Mouse (Mus musculus) macrophage (primary cell): ENCODE results near the gene Atf4. TPM values are rescaled to one million over a fixed set of nuclear protein-coding genes. Genes with fewer than 3 reads are reported as not detected.

Experiments used
- H3K27ac ChIP-seq: fragments of 350-480 bp; formaldehyde crosslinking; 2 replicates; pipeline ENCODE4 v1.9.0; 2021
- H3K36me3 ChIP-seq: fragments of 350-480 bp; formaldehyde crosslinking; 2 replicates; pipeline ENCODE4 v1.9.0; 2021; ENCODE audit errors: inconsistent target
- H3K4me3 ChIP-seq: fragments of 350-480 bp; formaldehyde crosslinking; 2 replicates; pipeline ENCODE4 v1.9.0; 2021; ENCODE audit errors: inconsistent target
- H3K79me2 ChIP-seq: fragments of 350-480 bp; formaldehyde crosslinking; 2 replicates; pipeline ENCODE4 v1.9.0; 2021; ENCODE audit errors: inconsistent target
- WGBS: methylation state at CpG from one replicate; pipeline ENCODE4 v1.1.7; 2026; ENCODE audit warnings: inconsistent platforms; ENCODE audit not compliant: missing documents; 5-methylcytosine and 5-hydroxymethylcytosine counted together
- polyA plus RNA-seq: library from polyadenylated mRNA; stranded (reverse); fragments of 250-400 nt; gene quantifications from 3 replicates; pipeline ENCODE4 v1.2.4, GENCODE M21; 2018; ENCODE audit warnings: inconsistent platforms

Gene Atf4
- polyA plus RNA-seq, 1 experiment from 2014 or later: 95.4 TPM

GRCm38 (mm10) chr15:80257602-80258239 is 2.7 kb downstream of the Atf4 start:
- H3K36me3 ChIP-seq: peaks cover 17% of the 10 kb centered on the region; the same call in 1 of the 2 replicates
- H3K4me3 ChIP-seq: no peak overlapping the region
- 67% methylated on average over 4 of the region's 4 CpGs for WGBS
- H3K79me2 ChIP-seq: peaks cover 28% of the 10 kb centered on the region
- no peak overlapping the region for H3K27ac ChIP-seq

- Histone ChIP-seq H3K4me3 (no peak overlapping the region), H3K27ac (no peak overlapping the region), H3K79me2 (peaks cover 35% of the 10 kb centered on the region), H3K36me3 (peaks cover 17% of the 10 kb centered on the region; the same call in 1 of the 2 replicates)
- 74% methylated on average over 11 of the region's 11 CpGs for whole genome bisulfite sequencing
Measured at GRCm38 (mm10) chr15:80258240-80259170, 3.5 kb downstream of the Atf4 start.

- Histone ChIP-seq H3K79me2 (peaks cover 39% of the 10 kb centered on the region), H3K4me3 (no peak overlapping the region), H3K27ac (no peak overlapping the region), H3K36me3 (peaks cover 17% of the 10 kb centered on the region; the same call in 1 of the 2 replicates)
- WGBS: 86% methylated on average over 8 of the region's 8 CpGs
Measured at GRCm38 (mm10) chr15:80259406-80260045, 4.5 kb downstream of the Atf4 start.

- H3K36me3 ChIP-seq: peaks cover 17% of the 10 kb centered on the region; the same call in 1 of the 2 replicates
Measured at GRCm38 (mm10) chr15:80260677-80261076, 5.7 kb downstream of the Atf4 start.

GRCm38 (mm10) chr15:80261100-80261499 is 6.1 kb downstream of the Atf4 start:
- Histone ChIP-seq H3K79me2 (peaks cover 36% of the 10 kb centered on the region), H3K36me3 (peaks cover 17% of the 10 kb centered on the region; the same call in 1 of the 2 replicates), H3K27ac (no peak overlapping the region), H3K4me3 (no peak overlapping the region)
- 90% methylated on average over 6 of the region's 7 CpGs for WGBS

More at GRCm38 (mm10) chr15:80260677-80261076, 5.7 kb downstream of the Atf4 start:
- Histone ChIP-seq H3K27ac (no peak overlapping the region), H3K4me3 (no peak overlapping the region), H3K79me2 (peaks cover 39% of the 10 kb centered on the region)
- WGBS: 19% methylated on average over 3 of the region's 3 CpGs

GRCm38 (mm10) chr15:80263610-80264575 is 8.9 kb downstream of the Atf4 start, which contains the start of gene Rps19bp1:
Gene Rps19bp1 (minus strand): TSS chr15:80264315.
- peak within 1 kb of the TSS; percentile 84 for H3K4me3 ChIP-seq
- no peaks in the 10 kb centered on the region for H3K36me3 ChIP-seq
- H3K79me2 ChIP-seq: peaks cover 24% of the 10 kb centered on the region
- H3K27ac ChIP-seq: peak within 1 kb of the TSS; percentile 46
- 1% methylated on average over 66 of the region's 66 CpGs for WGBS

GRCm38 (mm10) chr15:80266281-80266680 is 11.3 kb downstream of the Atf4 start:
- no peak overlapping the region for H3K4me3 ChIP-seq
- 6% methylated on average over 2 of the region's 2 CpGs for WGBS
- no peak overlapping the region for H3K27ac ChIP-seq
- H3K36me3 ChIP-seq: no peaks in the 10 kb centered on the region
- peaks cover 24% of the 10 kb centered on the region for H3K79me2 ChIP-seq

- Histone ChIP-seq H3K79me2 (no peaks in the 10 kb centered on the region), H3K4me3 (no peak overlapping the region), H3K36me3 (no peaks in the 10 kb centered on the region), H3K27ac (no peak overlapping the region)
- 85% methylated on average over 3 of the region's 3 CpGs for WGBS
Measured at GRCm38 (mm10) chr15:80271858-80272396, 16.9 kb downstream of the Atf4 start.

GRCm38 (mm10) chr15:80277107-80277506 is 22.1 kb downstream of the Atf4 start:
- Histone ChIP-seq H3K27ac (no peak overlapping the region), H3K36me3 (no peaks in the 10 kb centered on the region), H3K79me2 (no peaks in the 10 kb centered on the region), H3K4me3 (no peak overlapping the region)
- WGBS: 47% methylated on average over 9 of the region's 9 CpGs

- Histone ChIP-seq H3K36me3 (no peaks in the 10 kb centered on the region), H3K4me3 (no peak overlapping the region), H3K79me2 (no peaks in the 10 kb centered on the region), H3K27ac (no peak overlapping the region)
- WGBS: 12% methylated on average over 5 of the region's 6 CpGs
Measured at GRCm38 (mm10) chr15:80277625-80278024, 22.6 kb downstream of the Atf4 start.

- WGBS: 67% methylated on average over 5 of the region's 5 CpGs
- no peaks in the 10 kb centered on the region for H3K36me3 ChIP-seq
- no peak overlapping the region for H3K4me3 ChIP-seq
- H3K27ac ChIP-seq: no peak overlapping the region
- H3K79me2 ChIP-seq: no peaks in the 10 kb centered on the region
Measured at GRCm38 (mm10) chr15:80278121-80278759, 23.3 kb downstream of the Atf4 start.

- 100% methylated on average over 1 of the region's 2 CpGs for WGBS
Measured at GRCm38 (mm10) chr15:80279053-80279452, 24.1 kb downstream of the Atf4 start.

GRCm38 (mm10) chr15:80280646-80281045 is 25.7 kb downstream of the Atf4 start:
- 23% methylated on average over 6 of the region's 6 CpGs for WGBS
- no peaks in the 10 kb centered on the region for H3K36me3 ChIP-seq
- no peak overlapping the region for H3K27ac ChIP-seq
- no peaks in the 10 kb centered on the region for H3K79me2 ChIP-seq
- no peak overlapping the region for H3K4me3 ChIP-seq

More at GRCm38 (mm10) chr15:80279053-80279452, 24.1 kb downstream of the Atf4 start:
- no peaks in the 10 kb centered on the region for H3K36me3 ChIP-seq
- no peaks in the 10 kb centered on the region for H3K79me2 ChIP-seq
- H3K4me3 ChIP-seq: no peak overlapping the region
- no peak overlapping the region for H3K27ac ChIP-seq
